Mouse (Mus musculus) CH12.LX (cell line): ENCODE measurements around the gene Lamc3.

ENCODE experiments used
- CTCF ChIP-seq, 2 experiments: IDR thresholded peaks in 1 of 2; conservative IDR thresholded peaks in 1 of 2; 2 replicates each; pipeline ENCODE4 v1.5.1; 2011 to 2012; ENCODE audit warnings: low read depth in 2 of 2, low read length in 2 of 2, improper control_type of control experiment in 1 of 2, inconsistent platforms in 1 of 2, mild to moderate bottlenecking in 1 of 2, moderate library complexity in 1 of 2
- EP300 ChIP-seq: IDR thresholded peaks from 2 replicates; pipeline ENCODE4 v1.6.1; 2011; ENCODE audit warnings: low read length, improper control_type of control experiment
- ETS1 ChIP-seq: conservative IDR thresholded peaks from 2 replicates; pipeline ENCODE4 v1.6.1; 2012; ENCODE audit warnings: low read depth, mild to moderate bottlenecking, inconsistent platforms, low read length, improper control_type of control experiment, moderate library complexity
- JUN ChIP-seq: IDR thresholded peaks from 2 replicates; pipeline ENCODE4 v1.6.1; 2011; ENCODE audit warnings: low read depth, mild to moderate bottlenecking, low read length, improper control_type of control experiment, moderate library complexity; ENCODE audit not compliant: insufficient read depth
- PAX5 ChIP-seq: IDR thresholded peaks from 2 replicates; pipeline ENCODE4 v1.6.1; 2012; ENCODE audit warnings: low read length, inconsistent platforms, mixed read lengths
- POLR2A ChIP-seq: IDR thresholded peaks from 2 replicates; pipeline ENCODE4 v1.6.1; 2011; ENCODE audit warnings: low read depth, mild to moderate bottlenecking, improper control_type of control experiment, low read length
- POLR2AphosphoS2 ChIP-seq: IDR thresholded peaks from 2 replicates; pipeline ENCODE4 v1.6.1; 2011; ENCODE audit warnings: low read depth, low read length, improper control_type of control experiment
- USF1 ChIP-seq: IDR thresholded peaks from 2 replicates; pipeline ENCODE4 v1.6.1; 2014; ENCODE audit warnings: low read depth, mild to moderate bottlenecking, inconsistent platforms, low read length, improper control_type of control experiment

- no peak for TF ChIP-seq CTCF (conservative IDR thresholded peaks at IDR 0.05 in 1 of 2, IDR thresholded peaks at IDR 0.05 in 1 of 2; ENCODE audit: low read depth in 2 of 2, low read length in 2 of 2)
- no peak for TF ChIP-seq JUN
- no peak for TF ChIP-seq ETS1
- no peak for TF ChIP-seq POLR2A
- no peak for TF ChIP-seq PAX5
- no peak for TF ChIP-seq USF1
- TF ChIP-seq POLR2AphosphoS2, result no peak
- TF ChIP-seq EP300, result no peak
Observed at GRCm38 (mm10) chr2:31874290-31874855, 12.7 kb upstream of the Lamc3 start.
